Mouse (Mus musculus): Measurements from ENCODE around the gene Slc4a3. TPM values are rescaled to one million over a fixed set of nuclear protein-coding genes. Genes with fewer than 3 reads are reported as not detected.

Slc4a3 gene
- total and polyA plus RNA-seq, 2 experiments from 2014 or later: 111 to 172 TPM

DNA sequence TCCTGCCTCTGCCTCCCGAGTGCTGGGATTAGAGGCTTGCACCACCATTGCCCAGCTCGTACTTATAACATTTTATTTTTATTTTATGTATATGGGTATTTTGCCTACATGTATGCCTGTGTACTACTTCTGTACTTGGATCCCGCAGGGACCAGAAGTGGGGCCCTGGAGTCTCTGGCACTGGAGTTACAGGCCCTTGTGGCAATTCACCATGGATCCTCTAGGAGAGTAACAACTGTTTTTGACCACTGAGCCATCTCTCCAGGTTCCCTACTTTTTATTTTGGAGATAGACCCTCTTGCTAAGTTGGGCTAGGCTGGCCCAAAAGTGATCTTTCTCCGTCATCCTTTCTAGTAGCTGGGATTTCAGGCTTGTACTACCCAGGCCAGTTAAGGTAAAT lies 27.6 kb upstream of the Slc4a3 start:
- H3K4me2 ChIP-seq (ENCODE audit: low read depth, low read length, poor library complexity, severe bottlenecking): no peak overlapping the region
- no peak overlapping the region for H3K27ac ChIP-seq (ENCODE audit: low read depth, low read length)
- H3K9me3 ChIP-seq (ENCODE audit: low read length): no peaks in the 10 kb centered on the region
- ATAC-seq (ENCODE audit: low FRiP score): no peak
- DNase-seq (ENCODE audit: low spot score): no peak
- no peak overlapping the region for H3K4me3 ChIP-seq (ENCODE audit: low read depth, low read length)
- TF ChIP-seq CTCF (IDR thresholded peaks at IDR 0.05): no peak
- 88% methylated on average over 4 of the region's 4 CpGs for WGBS
- H3K4me1 ChIP-seq (ENCODE audit: insufficient read depth, low read length): no peaks in the 10 kb centered on the region
- no peaks in the 10 kb centered on the region for H3K36me3 ChIP-seq (ENCODE audit: insufficient read depth, low read length)
- H3K27me3 ChIP-seq (ENCODE audit: insufficient read depth, low read length): no peaks in the 10 kb centered on the region
- H3K9ac ChIP-seq (replicated peaks; ENCODE audit: low read length, poor library complexity, severe bottlenecking): no peak overlapping the region

DNA sequence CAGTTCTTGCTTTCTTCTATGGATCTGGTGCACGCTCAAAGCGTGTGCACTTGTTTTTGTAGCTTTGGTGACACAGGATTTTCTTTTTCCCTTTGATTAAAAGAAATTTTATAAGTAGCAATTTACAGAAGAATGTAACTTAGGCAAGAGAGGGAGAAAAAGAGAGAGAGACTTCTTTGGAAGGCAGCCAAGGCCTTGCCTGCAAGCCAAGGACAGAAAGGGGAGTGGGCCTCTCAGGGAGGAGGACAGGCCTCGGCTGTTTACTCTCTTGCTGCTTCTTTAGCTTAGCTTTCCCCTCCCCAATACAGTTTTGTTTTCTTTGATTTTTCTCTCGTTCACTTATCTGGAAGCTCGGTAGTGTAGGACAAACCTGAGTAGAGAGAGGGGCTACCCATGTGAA lies 26.5 kb upstream of the Slc4a3 start:
- Histone ChIP-seq H3K36me3 (ENCODE audit: insufficient read depth, low read length) (no peaks in the 10 kb centered on the region), H3K4me2 (ENCODE audit: low read depth, low read length, poor library complexity, severe bottlenecking) (no peak overlapping the region), H3K9me3 (ENCODE audit: low read length) (no peaks in the 10 kb centered on the region), H3K27ac (ENCODE audit: low read depth, low read length) (no peak overlapping the region), H3K4me1 (ENCODE audit: insufficient read depth, low read length) (no peaks in the 10 kb centered on the region), H3K27me3 (ENCODE audit: insufficient read depth, low read length) (no peaks in the 10 kb centered on the region), H3K9ac (replicated peaks; ENCODE audit: low read length, poor library complexity, severe bottlenecking) (no peak overlapping the region), H3K4me3 (ENCODE audit: low read depth, low read length) (no peak overlapping the region)
- 68% methylated on average over 5 of the region's 5 CpGs for WGBS
- ATAC-seq (ENCODE audit: low FRiP score): no peak
- TF ChIP-seq CTCF (IDR thresholded peaks at IDR 0.05): no peak
- DNase-seq (ENCODE audit: low spot score): no peak

DNA sequence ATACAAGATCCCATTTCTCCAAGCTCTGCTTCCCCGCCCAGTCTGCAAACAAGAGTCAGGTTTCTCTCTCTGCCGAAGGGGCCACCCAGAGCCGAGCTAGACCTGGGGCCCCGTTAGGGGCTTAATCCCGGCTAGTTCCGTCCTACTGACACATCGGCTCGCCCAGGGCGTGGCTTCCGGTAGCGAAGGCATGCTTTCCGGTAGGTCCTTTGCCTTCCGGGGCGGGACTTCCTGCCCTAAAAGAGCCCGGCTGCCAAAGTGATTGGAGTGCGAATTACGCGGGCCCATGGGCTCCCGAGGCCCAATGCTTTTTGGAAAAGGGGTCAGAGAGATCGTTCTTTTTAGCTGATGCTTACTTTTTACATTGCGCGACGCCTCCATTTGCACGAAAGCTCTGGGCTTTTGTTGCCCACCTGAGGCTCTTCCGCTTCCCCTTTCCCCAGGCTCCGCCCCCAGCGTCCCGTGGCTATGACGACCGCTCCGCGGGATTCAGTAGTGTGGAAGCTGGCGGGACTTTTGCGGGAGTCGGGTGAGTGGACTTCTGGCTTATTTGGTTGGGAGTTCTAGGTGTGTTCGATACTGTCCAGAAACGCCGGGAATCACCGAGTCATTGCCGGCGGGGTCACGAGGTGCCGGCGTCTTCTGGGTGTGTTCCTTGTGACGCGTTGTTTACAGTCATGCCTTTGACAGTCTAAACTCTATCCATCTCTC lies 24.6 kb upstream of the Slc4a3 start, which contains the start of gene Stk11ip:
TSS of gene Stk11ip (plus strand) at position 209 of the 711 bp plus-strand sequence.
- H3K4me2 ChIP-seq (ENCODE audit: low read depth, low read length, poor library complexity, severe bottlenecking): peak within 1 kb of the TSS; percentile 55
- ATAC-seq (ENCODE audit: low FRiP score) (peak; percentile 94), DNase-seq (ENCODE audit: low spot score) (peak; percentile 97)
- TF ChIP-seq CTCF (IDR thresholded peaks at IDR 0.05): no peak
- H3K4me1 ChIP-seq (ENCODE audit: insufficient read depth, low read length): no peaks in the 10 kb centered on the region
- no peaks in the 10 kb centered on the region for H3K9me3 ChIP-seq (ENCODE audit: low read length)
- peaks cover 10% of the 10 kb centered on the region for H3K36me3 ChIP-seq (ENCODE audit: insufficient read depth, low read length)
- 1% methylated on average over 46 of the region's 46 CpGs for WGBS
- no peaks in the 10 kb centered on the region for H3K27me3 ChIP-seq (ENCODE audit: insufficient read depth, low read length)
- H3K27ac ChIP-seq (ENCODE audit: low read depth, low read length): peak within 1 kb of the TSS; percentile 76
- H3K9ac ChIP-seq (replicated peaks; ENCODE audit: low read length, poor library complexity, severe bottlenecking): peak within 1 kb of the TSS; percentile 64
- H3K4me3 ChIP-seq (ENCODE audit: low read depth, low read length): peak within 1 kb of the TSS; percentile 69

- WGBS: 93% methylated on average over 7 of the region's 7 CpGs
- no peak overlapping the region for H3K4me2 ChIP-seq (ENCODE audit: low read depth, low read length, poor library complexity, severe bottlenecking)
- no peaks in the 10 kb centered on the region for H3K9me3 ChIP-seq (ENCODE audit: low read length)
- H3K27me3 ChIP-seq (ENCODE audit: insufficient read depth, low read length): no peaks in the 10 kb centered on the region
- H3K27ac ChIP-seq (ENCODE audit: low read depth, low read length): no peak overlapping the region
- no peaks in the 10 kb centered on the region for H3K4me1 ChIP-seq (ENCODE audit: insufficient read depth, low read length)
- DNase-seq (ENCODE audit: low spot score): no peak
- H3K9ac ChIP-seq (replicated peaks; ENCODE audit: low read length, poor library complexity, severe bottlenecking): no peak overlapping the region
- no peak for ATAC-seq (ENCODE audit: low FRiP score)
- H3K36me3 ChIP-seq (ENCODE audit: insufficient read depth, low read length): peaks cover 33% of the 10 kb centered on the region
- TF ChIP-seq CTCF (IDR thresholded peaks at IDR 0.05): no peak
- H3K4me3 ChIP-seq (ENCODE audit: low read depth, low read length): no peak overlapping the region
Measured at GRCm38 (mm10) chr1:75524679-75525078, 21.4 kb upstream of the Slc4a3 start.

- peaks cover 80% of the 10 kb centered on the region for H3K36me3 ChIP-seq (ENCODE audit: insufficient read depth, low read length)
- no peak overlapping the region for H3K9ac ChIP-seq (replicated peaks; ENCODE audit: low read length, poor library complexity, severe bottlenecking)
- H3K4me1 ChIP-seq (ENCODE audit: insufficient read depth, low read length): no peaks in the 10 kb centered on the region
- ATAC-seq (ENCODE audit: low FRiP score): no peak
- no peak overlapping the region for H3K4me2 ChIP-seq (ENCODE audit: low read depth, low read length, poor library complexity, severe bottlenecking)
- no peaks in the 10 kb centered on the region for H3K9me3 ChIP-seq (ENCODE audit: low read length)
- TF ChIP-seq CTCF (IDR thresholded peaks at IDR 0.05): no peak
- DNase-seq (ENCODE audit: low spot score): no peak
- no peak overlapping the region for H3K4me3 ChIP-seq (ENCODE audit: low read depth, low read length)
- no peaks in the 10 kb centered on the region for H3K27me3 ChIP-seq (ENCODE audit: insufficient read depth, low read length)
- WGBS: 73% methylated on average over 4 of the region's 4 CpGs
- H3K27ac ChIP-seq (ENCODE audit: low read depth, low read length): no peak overlapping the region
Measured at GRCm38 (mm10) chr1:75530546-75530945, 15.5 kb upstream of the Slc4a3 start.

- Histone ChIP-seq H3K9ac (replicated peaks; ENCODE audit: low read length, poor library complexity, severe bottlenecking) (no peak overlapping the region), H3K36me3 (ENCODE audit: insufficient read depth, low read length) (peaks cover 76% of the 10 kb centered on the region), H3K4me3 (ENCODE audit: low read depth, low read length) (no peak overlapping the region), H3K27ac (ENCODE audit: low read depth, low read length) (no peak overlapping the region), H3K4me2 (ENCODE audit: low read depth, low read length, poor library complexity, severe bottlenecking) (no peak overlapping the region), H3K27me3 (ENCODE audit: insufficient read depth, low read length) (no peaks in the 10 kb centered on the region), H3K9me3 (ENCODE audit: low read length) (no peaks in the 10 kb centered on the region), H3K4me1 (ENCODE audit: insufficient read depth, low read length) (no peaks in the 10 kb centered on the region)
- no peak for TF ChIP-seq CTCF (IDR thresholded peaks at IDR 0.05)
- DNase-seq (ENCODE audit: low spot score) (no peak), ATAC-seq (ENCODE audit: low FRiP score) (no peak)
- WGBS: 92% methylated on average over 19 of the region's 19 CpGs
Measured at GRCm38 (mm10) chr1:75532280-75533172, 13.5 kb upstream of the Slc4a3 start.

Measured in midbrain, postnatal 0 days (tissue).